In the genomic region with DNA sequence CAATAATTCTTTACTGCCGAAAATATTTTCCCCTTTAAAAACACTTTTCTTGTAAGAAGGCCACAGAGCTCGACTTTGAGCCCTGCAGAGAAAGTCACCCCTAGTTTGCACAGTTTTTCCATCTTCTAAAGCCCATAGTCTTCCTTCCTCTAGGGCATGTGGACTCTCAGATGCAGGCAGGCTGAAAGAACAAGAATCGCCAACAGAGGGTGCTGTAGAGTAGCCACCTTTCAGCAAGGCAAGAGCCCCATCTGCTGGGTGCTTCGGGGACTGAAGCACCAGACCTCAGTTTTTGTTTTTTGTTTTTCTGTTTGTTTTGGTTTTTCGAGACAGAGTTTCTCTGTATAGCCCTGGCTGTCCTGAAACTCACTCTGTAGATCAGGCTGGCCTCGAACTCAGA, we compare ENCODE assay signal across 9 mouse cellular contexts. TPM values are rescaled to one million over a fixed set of nuclear protein-coding genes. Genes with fewer than 3 reads are reported as not detected.
DNase-seq lines count a peak whose midpoint lies in the region; ATAC-seq and TF ChIP-seq lines count a peak whose summit lies in the region.
"Had no signal": no experiment of that assay in that cellular context is flagged by ENCODE, and none has a peak within 500 bp of the region (broad histone marks: within the 10 kb centered on the region; RNA-seq: fewer than 3 reads in every experiment).

No protein-coding gene starts in this region.

- H3K27me3 ChIP-seq in forebrain, embryonic 11.5 days (ENCODE audit: control insufficient read depth, insufficient read depth, low read length), result no peaks in the 10 kb centered on the region
- no peaks in the 10 kb centered on the region for H3K27me3 ChIP-seq in forebrain, embryonic 16.5 days (replicated peaks; ENCODE audit: control insufficient read depth, insufficient read depth, low read length)
- no peaks in the 10 kb centered on the region for H3K27me3 ChIP-seq in small intestine, adult 2 months (ENCODE audit: control insufficient read depth, insufficient read depth, low read length)

- H3K4me2 ChIP-seq in forebrain, embryonic 11.5 days (ENCODE audit: low read depth, low read length, severe bottlenecking), result no peak overlapping the region
- H3K4me2 ChIP-seq in forebrain, embryonic 16.5 days (ENCODE audit: low read length), result no peak overlapping the region

- peak; percentile 86 for DNase-seq in forebrain, embryonic 11.5 days (ENCODE audit: low spot score)
- DNase-seq in T-cell, adult 2 months (ENCODE audit: low spot score), result peak; percentile 70
- peak; percentile 79 to 85 for DNase-seq in cerebellum, postnatal 10 days
- DNase-seq in layer of hippocampus, adult 9-10 months (ENCODE audit: low spot score), result peak; percentile 41
- DNase-seq in lung, postnatal 36 days, result peak; percentile 94

- no peak overlapping the region for H3K27ac ChIP-seq in forebrain, embryonic 11.5 days (ENCODE audit: low read depth, low read length)
- no peak overlapping the region for H3K27ac ChIP-seq in forebrain, embryonic 16.5 days (ENCODE audit: low read length)
- H3K27ac ChIP-seq in small intestine, adult 2 months (ENCODE audit: insufficient read depth, low read depth, low read length), result no peak overlapping the region
- H3K27ac ChIP-seq: macrophage had no signal

- no peaks in the 10 kb centered on the region for H3K9me3 ChIP-seq in forebrain, embryonic 11.5 days (ENCODE audit: control insufficient read depth, low read length)
- no peaks in the 10 kb centered on the region for H3K9me3 ChIP-seq in forebrain, embryonic 16.5 days (ENCODE audit: control insufficient read depth, low read length)

- H3K36me3 ChIP-seq in forebrain, embryonic 11.5 days (ENCODE audit: control insufficient read depth, insufficient read depth, low read length), result peaks cover 2% of the 10 kb centered on the region; the same call in 1 of the 2 replicates
- peaks cover 5% of the 10 kb centered on the region for H3K36me3 ChIP-seq in forebrain, embryonic 16.5 days (ENCODE audit: control insufficient read depth, insufficient read depth)
- H3K36me3 ChIP-seq in small intestine, adult 2 months (ENCODE audit: control insufficient read depth, insufficient read depth, low read length), result no peaks in the 10 kb centered on the region

- TF ChIP-seq CTCF in small intestine, adult 2 months (IDR thresholded peaks at IDR 0.05; ENCODE audit: extremely low read depth, insufficient read length, insufficient replicate concordance, low read depth, low read length), result peak; percentile 100; the same call in 1 of the 2 replicates

- no peak for ATAC-seq in forebrain, embryonic 11.5 days (replicated peaks; ENCODE audit: low FRiP score)
- no peak for ATAC-seq in forebrain, embryonic 16.5 days
- ATAC-seq in granulocyte monocyte progenitor cell, adult 5-6 weeks (replicated peaks; ENCODE audit: poor library complexity, severe bottlenecking), result peak; percentile 99

- 57% methylated on average over 6 of the region's 6 CpGs for WGBS in forebrain, embryonic 11.5 days
- WGBS in forebrain, embryonic 16.5 days, result 58% methylated on average over 6 of the region's 6 CpGs
- WGBS in small intestine, adult 2 months, result 28% methylated on average over 6 of the region's 6 CpGs

- H3K9ac ChIP-seq in forebrain, embryonic 11.5 days (ENCODE audit: low read length), result no peak overlapping the region
- no peak overlapping the region for H3K9ac ChIP-seq in forebrain, embryonic 16.5 days (replicated peaks; ENCODE audit: low read depth, low read length)

- no peak overlapping the region for H3K4me3 ChIP-seq in forebrain, embryonic 11.5 days (ENCODE audit: low read depth, low read length)
- H3K4me3 ChIP-seq in forebrain, embryonic 16.5 days (replicated peaks; ENCODE audit: low read length), result no peak overlapping the region
- H3K4me3 ChIP-seq in small intestine, adult 2 months (ENCODE audit: low read depth, low read length), result no peak overlapping the region

- H3K4me1 ChIP-seq in forebrain, embryonic 11.5 days (replicated peaks; ENCODE audit: control insufficient read depth, insufficient read depth, low read length), result no peaks in the 10 kb centered on the region
- H3K4me1 ChIP-seq in forebrain, embryonic 16.5 days (replicated peaks; ENCODE audit: control insufficient read depth, insufficient read depth, low read length), result no peaks in the 10 kb centered on the region
- H3K4me1 ChIP-seq in small intestine, adult 2 months (ENCODE audit: control insufficient read depth, insufficient read depth, insufficient read length, low read length), result no peaks in the 10 kb centered on the region

- TF ChIP-seq POLR2A in small intestine, adult 2 months (IDR thresholded peaks at IDR 0.05; ENCODE audit: low read depth, low read length), result no peak

RNA-seq across cellular contexts. Expression of a gene that starts 25.9 kb away (rescaled TPM):
- 7.2 and 7.6 TPM in 2 replicates for polyA plus RNA-seq in forebrain, embryonic 11.5 days (2014; fragmentation: Nextera tagmentation; extraction: Ambion mirVana)
- polyA plus RNA-seq in forebrain, embryonic 16.5 days (2015; fragmentation: Nextera tagmentation; extraction: Ambion mirVana), result 3.9 and 4.8 TPM in 2 replicates
- not detected in 2 replicates for total RNA-seq in granulocyte monocyte progenitor cell, adult 5-6 weeks (2014; fragmentation: Nextera tagmentation)
- total RNA-seq in granulocyte monocyte progenitor cell, adult 5-6 weeks (2017), result not detected in 2 replicates
- 3.5 and 5.5 TPM in 2 replicates for polyA plus RNA-seq in small intestine, adult 2 months (2012; rRNA removed)
- polyA plus RNA-seq: macrophage had no signal

RNA-seq across cellular contexts. Expression of a gene that starts 26.5 kb away (rescaled TPM):
- 3.7 and 5.4 TPM in 2 replicates for polyA plus RNA-seq in forebrain, embryonic 11.5 days (2014; fragmentation: Nextera tagmentation; extraction: Ambion mirVana)
- polyA plus RNA-seq in forebrain, embryonic 16.5 days (2015; fragmentation: Nextera tagmentation; extraction: Ambion mirVana), result 1.9 and 4.2 TPM in 2 replicates
- not detected in 2 replicates for total RNA-seq in granulocyte monocyte progenitor cell, adult 5-6 weeks (2014; fragmentation: Nextera tagmentation)
- total RNA-seq in granulocyte monocyte progenitor cell, adult 5-6 weeks (2017), result not detected in 2 replicates
- polyA plus RNA-seq in small intestine, adult 2 months (2012; rRNA removed), result 4.4 and 4.8 TPM in 2 replicates
- polyA plus RNA-seq: macrophage had no signal

RNA-seq across cellular contexts. Expression of a gene that starts 45.9 kb away (rescaled TPM):
- polyA plus RNA-seq in forebrain, embryonic 11.5 days (2014; fragmentation: Nextera tagmentation; extraction: Ambion mirVana), result not detected in 2 replicates
- 0.97 TPM in 1 of 2 replicates, not detected in the other for polyA plus RNA-seq in forebrain, embryonic 16.5 days (2015; fragmentation: Nextera tagmentation; extraction: Ambion mirVana)
- total RNA-seq in granulocyte monocyte progenitor cell, adult 5-6 weeks (2014; fragmentation: Nextera tagmentation), result not detected in 2 replicates
- total RNA-seq in granulocyte monocyte progenitor cell, adult 5-6 weeks (2017), result not detected in 2 replicates
- not detected in 2 replicates for polyA plus RNA-seq in small intestine, adult 2 months (2012; rRNA removed)
- polyA plus RNA-seq: macrophage had no signal

Comparison
In these comparisons a context has a peak if more than half of its experiments do, and no peak if none do; other contexts are left out.
1. DNase-seq: peak in every context shown above with its lines; median percentile 94 in lung, postnatal 36 days; 86 in forebrain, embryonic 11.5 days; 82 in cerebellum, postnatal 10 days; 70 in T-cell, adult 2 months; 41 in layer of hippocampus, adult 9-10 months.